7 mouse cellular contexts compared by ENCODE assay signal in the genomic region with DNA sequence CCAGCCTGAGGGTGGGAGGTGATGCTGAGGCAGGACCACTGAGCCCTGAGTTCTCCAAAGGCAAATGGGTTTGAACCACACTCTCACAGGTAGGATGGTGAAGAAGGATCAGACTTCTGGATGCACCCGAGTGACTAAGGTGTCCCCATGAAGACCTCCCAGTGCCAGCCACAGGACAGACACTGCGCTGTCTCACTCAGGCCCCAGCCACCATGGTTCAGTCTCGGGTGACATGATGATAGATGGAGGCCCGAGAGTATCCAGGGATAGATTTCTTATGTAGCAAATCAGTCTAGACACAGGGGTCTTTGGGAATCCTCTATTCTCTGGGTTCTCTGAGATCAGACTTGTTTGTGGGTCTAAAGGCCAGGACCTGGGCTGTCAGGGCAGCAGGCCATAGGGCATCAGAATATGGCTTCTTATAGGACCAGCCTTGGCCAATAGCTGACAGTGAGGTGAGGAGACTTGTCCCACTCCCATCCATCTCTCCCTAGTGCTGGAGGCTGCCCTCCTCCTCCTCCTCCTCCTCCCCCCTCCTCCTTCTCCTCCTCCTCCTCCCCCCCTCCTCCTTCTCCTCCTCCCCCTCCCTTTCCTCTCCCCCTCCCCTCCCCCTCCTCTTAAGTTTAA. TPM values are rescaled to one million over a fixed set of nuclear protein-coding genes. Genes with fewer than 3 reads are reported as not detected.
DNase-seq lines count a peak whose midpoint lies in the region; ATAC-seq and TF ChIP-seq lines count a peak whose summit lies in the region.

No protein-coding gene starts in this region.

- no peak for TF ChIP-seq EP300 in liver, postnatal 0 days (IDR thresholded peaks at IDR 0.05; ENCODE audit: low read depth)

- H3K36me3 ChIP-seq in liver, postnatal 0 days (replicated peaks; ENCODE audit: insufficient read depth, low read length) = peaks cover 31% of the 10 kb centered on the region
- peaks cover 35% of the 10 kb centered on the region for H3K36me3 ChIP-seq in embryonic facial prominence, embryonic 15.5 days
- peaks cover 10% of the 10 kb centered on the region for H3K36me3 ChIP-seq in hindbrain, embryonic 16.5 days (ENCODE audit: control insufficient read depth, insufficient read depth, low read length)
- H3K36me3 ChIP-seq in neural tube, embryonic 15.5 days = peaks cover 26% of the 10 kb centered on the region

- H3K27me3 ChIP-seq in liver, postnatal 0 days (ENCODE audit: insufficient read depth, low read length) = no peaks in the 10 kb centered on the region
- no peaks in the 10 kb centered on the region for H3K27me3 ChIP-seq in embryonic facial prominence, embryonic 15.5 days
- H3K27me3 ChIP-seq in hindbrain, embryonic 16.5 days (replicated peaks; ENCODE audit: control insufficient read depth, insufficient read depth, low read length) = no peaks in the 10 kb centered on the region
- H3K27me3 ChIP-seq in neural tube, embryonic 15.5 days (replicated peaks) = no peaks in the 10 kb centered on the region

- H3K27ac ChIP-seq in liver, postnatal 0 days (ENCODE audit: low read depth) = peak overlapping the region; percentile 98
- no peak overlapping the region for H3K27ac ChIP-seq in embryonic facial prominence, embryonic 15.5 days (replicated peaks)
- peak overlapping the region; percentile 74 for H3K27ac ChIP-seq in hindbrain, embryonic 16.5 days (ENCODE audit: low read depth, low read length)
- H3K27ac ChIP-seq in neural tube, embryonic 15.5 days (replicated peaks) = peak overlapping the region; percentile 86

- H3K9ac ChIP-seq in liver, postnatal 0 days (replicated peaks) = no peak overlapping the region
- no peak overlapping the region for H3K9ac ChIP-seq in embryonic facial prominence, embryonic 15.5 days
- H3K9ac ChIP-seq in hindbrain, embryonic 16.5 days (ENCODE audit: low read depth, low read length) = peak overlapping the region; percentile 47
- H3K9ac ChIP-seq in neural tube, embryonic 15.5 days (replicated peaks) = peak overlapping the region; percentile 6; the same call in 1 of the 2 replicates

- WGBS in liver, postnatal 0 days (ENCODE audit: insufficient replicate concordance) = 77% methylated on average over 4 of the region's 4 CpGs
- 73% methylated on average over 4 of the region's 4 CpGs for WGBS in embryonic facial prominence, embryonic 15.5 days
- 29% methylated on average over 4 of the region's 4 CpGs for WGBS in hindbrain, embryonic 16.5 days
- 33% methylated on average over 4 of the region's 4 CpGs for WGBS in neural tube, embryonic 15.5 days

- no peak overlapping the region for H3K4me3 ChIP-seq in liver, postnatal 0 days (ENCODE audit: low read depth, low read length)
- H3K4me3 ChIP-seq in embryonic facial prominence, embryonic 15.5 days (replicated peaks) = no peak overlapping the region
- no peak overlapping the region for H3K4me3 ChIP-seq in hindbrain, embryonic 16.5 days (ENCODE audit: low read length)
- H3K4me3 ChIP-seq in neural tube, embryonic 15.5 days (replicated peaks) = no peak overlapping the region

- TF ChIP-seq CTCF in liver, postnatal 0 days (IDR thresholded peaks at IDR 0.05; ENCODE audit: low read depth) = no peak

- no peak for ATAC-seq in liver, postnatal 0 days
- ATAC-seq in embryonic facial prominence, embryonic 15.5 days (ENCODE audit: insufficient number of reproducible peaks, low FRiP score, low TSS enrichment, low read depth) = 0 out of 2 replicates have a peak, but pooled peaks have one; percentile 9
- peak; percentile 18 for ATAC-seq in hindbrain, embryonic 16.5 days
- ATAC-seq in neural tube, embryonic 15.5 days (ENCODE audit: low FRiP score) = peak; percentile 23; the same call in 1 of the 2 replicates
- no peak for ATAC-seq in megakaryocyte-erythroid progenitor cell, adult 5-6 weeks (replicated peaks; ENCODE audit: low FRiP score, low TSS enrichment, poor library complexity, severe bottlenecking)

- peaks cover 13% of the 10 kb centered on the region for H3K4me1 ChIP-seq in liver, postnatal 0 days (ENCODE audit: insufficient read depth)
- H3K4me1 ChIP-seq in embryonic facial prominence, embryonic 15.5 days = peaks cover 29% of the 10 kb centered on the region
- H3K4me1 ChIP-seq in hindbrain, embryonic 16.5 days (ENCODE audit: control insufficient read depth, insufficient read depth, low read depth, low read length) = peaks cover 37% of the 10 kb centered on the region
- H3K4me1 ChIP-seq in neural tube, embryonic 15.5 days = peaks cover 38% of the 10 kb centered on the region

- no peaks in the 10 kb centered on the region for H3K9me3 ChIP-seq in liver, postnatal 0 days (ENCODE audit: low read length)
- no peaks in the 10 kb centered on the region for H3K9me3 ChIP-seq in embryonic facial prominence, embryonic 15.5 days (replicated peaks)
- H3K9me3 ChIP-seq in hindbrain, embryonic 16.5 days (ENCODE audit: control insufficient read depth, low read length) = no peaks in the 10 kb centered on the region
- H3K9me3 ChIP-seq in neural tube, embryonic 15.5 days (replicated peaks) = no peaks in the 10 kb centered on the region

- no peak overlapping the region for H3K4me2 ChIP-seq in liver, postnatal 0 days (ENCODE audit: low read depth, low read length)
- no peak overlapping the region for H3K4me2 ChIP-seq in embryonic facial prominence, embryonic 15.5 days (replicated peaks)
- H3K4me2 ChIP-seq in hindbrain, embryonic 16.5 days (ENCODE audit: low read length) = peak overlapping the region; percentile 20; the same call in 1 of the 2 replicates
- peak overlapping the region; percentile 22 for H3K4me2 ChIP-seq in neural tube, embryonic 15.5 days

- DNase-seq in liver, postnatal 0 days = no peak
- DNase-seq in liver = no peak
- no peak for DNase-seq in natural killer cell, adult 2 months (ENCODE audit: low spot score in 2 of 2)

RNA-seq across cellular contexts. Expression of gene Slc6a6, which starts 36.8 kb away (rescaled TPM):
- 31.1 and 34.4 TPM in 2 replicates for polyA plus RNA-seq in liver, postnatal 0 days (2015; fragmentation: Nextera tagmentation; extraction: Ambion mirVana)
- 61.6 and 77.5 TPM in 2 replicates for polyA plus RNA-seq in embryonic facial prominence, embryonic 15.5 days (2015; fragmentation: Nextera tagmentation; extraction: Ambion mirVana)
- 108 TPM in 2 replicates for polyA plus RNA-seq in hindbrain, embryonic 16.5 days (2015; fragmentation: Nextera tagmentation; extraction: Ambion mirVana)
- 89.5 and 102 TPM in 2 replicates for polyA plus RNA-seq in neural tube, embryonic 15.5 days (2015; fragmentation: Nextera tagmentation; extraction: Ambion mirVana)
- 34.0 and 48.8 TPM in 2 replicates for total RNA-seq in megakaryocyte-erythroid progenitor cell, adult 5-6 weeks (2014; fragmentation: Nextera tagmentation)
- 19.8 and 21.3 TPM in 2 replicates for total RNA-seq in megakaryocyte-erythroid progenitor cell, adult 5-6 weeks (2017)

Comparison
In these comparisons a context has a peak if more than half of its experiments do, and no peak if none do; other contexts are left out.
1. ATAC-seq: peak in embryonic facial prominence, embryonic 15.5 days (single experiment), hindbrain, embryonic 16.5 days (single experiment) and neural tube, embryonic 15.5 days (single experiment); none in liver, postnatal 0 days (single experiment) and megakaryocyte-erythroid progenitor cell, adult 5-6 weeks (single experiment).
2. H3K4me2 ChIP-seq: peak in hindbrain, embryonic 16.5 days (single experiment) and neural tube, embryonic 15.5 days (single experiment); none in liver, postnatal 0 days (single experiment) and embryonic facial prominence, embryonic 15.5 days (single experiment).
3. H3K9ac ChIP-seq: peak in hindbrain, embryonic 16.5 days (single experiment) and neural tube, embryonic 15.5 days (single experiment); none in liver, postnatal 0 days (single experiment) and embryonic facial prominence, embryonic 15.5 days (single experiment).